Comparison of ENCODE assay signal across 13 mouse cellular contexts in genomic region chr10:17931157-17931556, GRCm38 (mm10). TPM values are rescaled to one million over a fixed set of nuclear protein-coding genes. Genes with fewer than 3 reads are reported as not detected.
A peak's percentile ranks its signal among the peaks of the same experiment; 100 is the strongest.
DNase-seq lines count a peak whose midpoint lies in the region; ATAC-seq and TF ChIP-seq lines count a peak whose summit lies in the region.
"Had no signal": no experiment of that assay in that cellular context is flagged by ENCODE, and none has a peak within 500 bp of the region (broad histone marks: within the 10 kb centered on the region; RNA-seq: fewer than 3 reads in every experiment).

No protein-coding gene starts in this region.

- no peak for ATAC-seq in forebrain, embryonic 15.5 days (replicated peaks)
- no peak for ATAC-seq in forebrain, postnatal 0 days
- ATAC-seq in kidney, embryonic 14.5 days (ENCODE audit: low FRiP score, low TSS enrichment), result no peak
- ATAC-seq in common myeloid progenitor, adult 5-6 weeks (replicated peaks; ENCODE audit: low read depth, poor library complexity, severe bottlenecking), result peak; percentile 42; the same call in 1 of the 2 replicates

- no peak overlapping the region for H3K9ac ChIP-seq in forebrain, embryonic 15.5 days (replicated peaks)
- H3K9ac ChIP-seq in forebrain, postnatal 0 days, result no peak overlapping the region
- H3K9ac ChIP-seq in kidney, embryonic 14.5 days (ENCODE audit: low read depth, low read length), result no peak overlapping the region
- H3K9ac ChIP-seq: hindbrain, embryonic 14.5 days; liver, embryonic 14.5 days; midbrain, embryonic 12.5 days had no signal

- no peaks in the 10 kb centered on the region for H3K9me3 ChIP-seq in forebrain, embryonic 15.5 days
- no peaks in the 10 kb centered on the region for H3K9me3 ChIP-seq in forebrain, postnatal 0 days (ENCODE audit: low read length)
- H3K9me3 ChIP-seq in kidney, embryonic 14.5 days (ENCODE audit: control insufficient read depth, low read length), result no peaks in the 10 kb centered on the region
- H3K9me3 ChIP-seq: midbrain, embryonic 12.5 days had no signal

- peak overlapping the region; percentile 78 for H3K27ac ChIP-seq in forebrain, embryonic 15.5 days (replicated peaks)
- H3K27ac ChIP-seq in forebrain, postnatal 0 days (ENCODE audit: low read depth, low read length), result no peak overlapping the region
- peak overlapping the region; percentile 37; the same call in 1 of the 2 replicates for H3K27ac ChIP-seq in kidney, embryonic 14.5 days (ENCODE audit: low read depth, low read length)
- H3K27ac ChIP-seq: hindbrain, embryonic 14.5 days; liver, embryonic 14.5 days; midbrain, embryonic 12.5 days had no signal

- H3K4me3 ChIP-seq in forebrain, embryonic 15.5 days, result no peak overlapping the region
- H3K4me3 ChIP-seq in forebrain, postnatal 0 days (ENCODE audit: low read depth, low read length), result no peak overlapping the region
- no peak overlapping the region for H3K4me3 ChIP-seq in kidney, embryonic 14.5 days (ENCODE audit: low read length)
- H3K4me3 ChIP-seq: midbrain, embryonic 12.5 days had no signal

- no peaks in the 10 kb centered on the region for H3K27me3 ChIP-seq in forebrain, embryonic 15.5 days
- no peaks in the 10 kb centered on the region for H3K27me3 ChIP-seq in forebrain, postnatal 0 days (ENCODE audit: insufficient read depth, low read length)
- H3K27me3 ChIP-seq in kidney, embryonic 14.5 days (ENCODE audit: control insufficient read depth, insufficient read depth, low read length), result no peaks in the 10 kb centered on the region
- H3K27me3 ChIP-seq: midbrain, embryonic 12.5 days had no signal

- no peak for DNase-seq in forebrain, postnatal 0 days
- no peak for DNase-seq in kidney, postnatal 10 days
- DNase-seq in lung, postnatal 25 days (ENCODE audit: low spot score), result peak; percentile 25
- no peak for DNase-seq in right cerebral cortex, adult 18-20 months
- DNase-seq in urinary bladder, postnatal 14 days (ENCODE audit: low spot score), result no peak
- DNase-seq: B cell, adult 2 months; layer of hippocampus, postnatal 36 days had no signal

- no peaks in the 10 kb centered on the region for H3K36me3 ChIP-seq in forebrain, embryonic 15.5 days
- no peaks in the 10 kb centered on the region for H3K36me3 ChIP-seq in forebrain, postnatal 0 days (ENCODE audit: insufficient read depth)
- H3K36me3 ChIP-seq in kidney, embryonic 14.5 days (ENCODE audit: control insufficient read depth, insufficient read depth, low read length), result no peaks in the 10 kb centered on the region
- H3K36me3 ChIP-seq: midbrain, embryonic 12.5 days had no signal

- WGBS in forebrain, embryonic 15.5 days, result 61% methylated on average over 1 of the region's 1 CpGs
- 50% methylated on average over 1 of the region's 1 CpGs for WGBS in forebrain, postnatal 0 days
- WGBS in kidney, embryonic 14.5 days, result 60% methylated on average over 1 of the region's 1 CpGs

- no peak overlapping the region for H3K4me2 ChIP-seq in forebrain, embryonic 15.5 days (replicated peaks)
- H3K4me2 ChIP-seq in forebrain, postnatal 0 days (ENCODE audit: low read depth), result no peak overlapping the region
- no peak overlapping the region for H3K4me2 ChIP-seq in kidney, embryonic 14.5 days (replicated peaks; ENCODE audit: low read depth, low read length)
- H3K4me2 ChIP-seq: hindbrain, embryonic 14.5 days; midbrain, embryonic 12.5 days had no signal

- peaks cover 26% of the 10 kb centered on the region for H3K4me1 ChIP-seq in forebrain, embryonic 15.5 days
- peaks cover 9% of the 10 kb centered on the region; the same call in 1 of the 2 replicates for H3K4me1 ChIP-seq in forebrain, postnatal 0 days (ENCODE audit: insufficient read depth)
- peaks cover 8% of the 10 kb centered on the region; the same call in 1 of the 2 replicates for H3K4me1 ChIP-seq in kidney, embryonic 14.5 days (ENCODE audit: control insufficient read depth, insufficient read depth, low read length)

- TF ChIP-seq CTCF in forebrain, postnatal 0 days (IDR thresholded peaks at IDR 0.05; ENCODE audit: low read depth), result no peak

RNA-seq across cellular contexts. Expression of gene Heca, which starts 16.7 kb away (rescaled TPM):
- polyA plus RNA-seq in forebrain, embryonic 15.5 days (2015; fragmentation: Nextera tagmentation; extraction: Ambion mirVana), result 5.9 and 6.6 TPM in 2 replicates
- total RNA-seq in forebrain, postnatal 0 days (2014; rRNA removed), result 41.2 and 43.5 TPM in 2 replicates
- 4.2 and 4.7 TPM in 2 replicates for polyA plus RNA-seq in forebrain, postnatal 0 days (2015; fragmentation: Nextera tagmentation; extraction: Ambion mirVana)
- polyA plus RNA-seq in kidney, embryonic 14.5 days (2014; fragmentation: Nextera tagmentation; extraction: Ambion mirVana), result 4.1 and 4.5 TPM in 2 replicates
- 29.1 and 30.3 TPM in 2 replicates for total RNA-seq in common myeloid progenitor, adult 5-6 weeks (2017)
